Comparison of ENCODE assay signal across 14 mouse cellular contexts in genomic region chr1:164993175-164993875, GRCm38 (mm10). TPM values are rescaled to one million over a fixed set of nuclear protein-coding genes. Genes with fewer than 3 reads are reported as not detected.
A peak's percentile ranks its signal among the peaks of the same experiment; 100 is the strongest.
DNase-seq lines count a peak whose midpoint lies in the region; ATAC-seq and TF ChIP-seq lines count a peak whose summit lies in the region.
"Not testable (repeated sequence)": the region's sequence is repeated elsewhere in the genome, so short reads cannot be mapped to it uniquely, and the experiment has no call there.
"Had no signal": no experiment of that assay in that cellular context is flagged by ENCODE, and none has a peak within 500 bp of the region (broad histone marks: within the 10 kb centered on the region; RNA-seq: fewer than 3 reads in every experiment).

No protein-coding gene starts in this region.

- not testable (repeated sequence) for TF ChIP-seq POLR2A in embryonic fibroblast, embryonic 13.5 days (IDR thresholded peaks at IDR 0.05; ENCODE audit: low read depth, low read length)

- not testable (repeated sequence) for H3K9me3 ChIP-seq in heart, embryonic 10.5 days; heart, embryonic 16.5 days (replicated peaks; ENCODE audit: control insufficient read depth, low read length); intestine, embryonic 15.5 days; liver, postnatal 0 days (ENCODE audit: low read length)

- H3K4me1 ChIP-seq in embryonic fibroblast, embryonic 13.5 days (ENCODE audit: control insufficient read depth, insufficient read depth, low read length), result peaks cover 10% of the 10 kb centered on the region
- peaks cover 30% of the 10 kb centered on the region for H3K4me1 ChIP-seq in heart, embryonic 10.5 days
- H3K4me1 ChIP-seq in heart, embryonic 16.5 days (ENCODE audit: control insufficient read depth, insufficient read depth, low read length), result peaks cover 15% of the 10 kb centered on the region
- H3K4me1 ChIP-seq in intestine, embryonic 15.5 days (replicated peaks); liver, postnatal 0 days (ENCODE audit: insufficient read depth): not testable (repeated sequence)

- peak overlapping the region; percentile 92 for H3K27ac ChIP-seq in embryonic fibroblast, embryonic 13.5 days (ENCODE audit: insufficient read depth, low read length)
- H3K27ac ChIP-seq in heart, embryonic 10.5 days, result peak overlapping the region; percentile 85
- peak overlapping the region; percentile 49 for H3K27ac ChIP-seq in heart, embryonic 16.5 days (ENCODE audit: low read length)
- H3K27ac ChIP-seq in intestine, embryonic 15.5 days, result 0 out of 2 replicates have a peak overlapping the region, but pooled peaks have one; percentile 54
- H3K27ac ChIP-seq in liver, postnatal 0 days (ENCODE audit: low read depth), result not testable (repeated sequence)

- peak; percentile 50; the same call in 1 of the 2 replicates for ATAC-seq in heart, embryonic 16.5 days (replicated peaks; ENCODE audit: extremely low read depth, insufficient read depth, low FRiP score)
- peak; percentile 93 for ATAC-seq in intestine, embryonic 15.5 days
- ATAC-seq in liver, postnatal 0 days, result not testable (repeated sequence)

- peak; percentile 12; the same call in 1 of the 2 replicates for TF ChIP-seq EP300 in liver, postnatal 0 days (IDR thresholded peaks at IDR 0.05; ENCODE audit: low read depth)

- not testable (repeated sequence) for H3K36me3 ChIP-seq in heart, embryonic 10.5 days; heart, embryonic 16.5 days (ENCODE audit: control insufficient read depth, insufficient read depth); intestine, embryonic 15.5 days; liver, postnatal 0 days (replicated peaks; ENCODE audit: insufficient read depth, low read length)

- not testable (repeated sequence) for H3K4me3 ChIP-seq in embryonic fibroblast, embryonic 13.5 days (ENCODE audit: insufficient read depth, low read length); heart, embryonic 10.5 days; heart, embryonic 16.5 days (ENCODE audit: low read length); intestine, embryonic 15.5 days (replicated peaks); liver, postnatal 0 days (ENCODE audit: low read depth, low read length)

- peak; percentile 17 for DNase-seq in Muller cell, postnatal 12 days (ENCODE audit: inconsistent ontology term)
- DNase-seq in heart, embryonic 10.5 days (ENCODE audit: low spot score); liver, postnatal 0 days: not testable (repeated sequence)
- peak; percentile 38 for DNase-seq in skeletal muscle tissue, adult 2 months (ENCODE audit: low read depth, low spot score)

- H3K9ac ChIP-seq in heart, embryonic 16.5 days (ENCODE audit: low read length); intestine, embryonic 15.5 days; liver, postnatal 0 days (replicated peaks): not testable (repeated sequence)

- TF ChIP-seq CTCF in embryonic fibroblast, embryonic 13.5 days (IDR thresholded peaks at IDR 0.05; ENCODE audit: borderline replicate concordance, insufficient read depth, low read length); liver, postnatal 0 days (IDR thresholded peaks at IDR 0.05; ENCODE audit: low read depth): not testable (repeated sequence)

- H3K27me3 ChIP-seq in heart, embryonic 10.5 days (ENCODE audit: insufficient read depth, poor library complexity, severe bottlenecking); heart, embryonic 16.5 days (ENCODE audit: control insufficient read depth, insufficient read depth, low read length); intestine, embryonic 15.5 days (replicated peaks); liver, postnatal 0 days (ENCODE audit: insufficient read depth, low read length): not testable (repeated sequence)

- not testable (repeated sequence) for H3K4me2 ChIP-seq in heart, embryonic 16.5 days (ENCODE audit: low read depth, low read length); intestine, embryonic 15.5 days (replicated peaks); liver, postnatal 0 days (ENCODE audit: low read depth, low read length)

RNA-seq across cellular contexts. Expression of gene Xcl1, which starts 58.0 kb away (rescaled TPM):
- polyA plus RNA-seq in embryonic fibroblast, embryonic 13.5 days (2011; ENCODE audit: insufficient read length, low read depth, missing spikeins), result not detected in 2 replicates
- not detected in 2 replicates for polyA plus RNA-seq in heart, embryonic 10.5 days (2016; fragmentation: Nextera tagmentation; extraction: Ambion mirVana)
- polyA plus RNA-seq in heart, embryonic 16.5 days (2015; fragmentation: Nextera tagmentation; extraction: Ambion mirVana), result 1.9 and 2.9 TPM in 2 replicates
- 0.83 TPM in 1 of 2 replicates, not detected in the other for polyA plus RNA-seq in intestine, embryonic 15.5 days (2015; fragmentation: Nextera tagmentation; extraction: Ambion mirVana)
- polyA plus RNA-seq in liver, postnatal 0 days (2015; fragmentation: Nextera tagmentation; extraction: Ambion mirVana), result 0.67 and 0.83 TPM in 2 replicates
- polyA plus RNA-seq: forebrain, embryonic 11.5 days; forebrain, postnatal 0 days; hindbrain, embryonic 12.5 days; limb, embryonic 15.5 days; liver, embryonic 16.5 days; midbrain, embryonic 13.5 days; neural tube, embryonic 11.5 days had no signal
